Mouse (Mus musculus) forebrain, embryonic 15.5 days (tissue): ENCODE measurements around the gene Efl1. TPM values are rescaled to one million over a fixed set of nuclear protein-coding genes. Genes with fewer than 3 reads are reported as not detected.
A peak's percentile ranks its signal among the peaks of the same experiment; 100 is the strongest.

Experiments used
- ATAC-seq: fragments of 200-750 bp; cut with Nextera tagmentation; replicated peaks from 2 replicates; pipeline ENCODE4 v1.8.0; 2017; ENCODE audit warnings: mild to moderate bottlenecking, moderate TSS enrichment, moderate library complexity
- H3K27ac ChIP-seq: fragments of 300-500 bp; sonication (generic); replicated peaks from 2 replicates; pipeline ENCODE4 v1.5.1; 2015; ENCODE audit warnings: mild to moderate bottlenecking, inconsistent platforms
- H3K27me3 ChIP-seq: fragments of 300-500 bp; sonication (generic); 2 replicates; pipeline ENCODE4 v1.6.1; 2015; ENCODE audit warnings: inconsistent platforms
- H3K36me3 ChIP-seq: fragments of 300-500 bp; sonication (generic); 2 replicates; pipeline ENCODE4 v1.6.1; 2015; ENCODE audit warnings: mild to moderate bottlenecking, inconsistent platforms
- H3K4me1 ChIP-seq: fragments of 300-500 bp; sonication (generic); 2 replicates; pipeline ENCODE4 v1.6.1; 2015; ENCODE audit warnings: inconsistent platforms
- H3K4me2 ChIP-seq: fragments of 300-500 bp; sonication (generic); replicated peaks from 2 replicates; pipeline ENCODE4 v1.6.1; 2015; ENCODE audit warnings: mild to moderate bottlenecking, inconsistent platforms
- H3K4me3 ChIP-seq: fragments of 300-500 bp; sonication (generic); 2 replicates; pipeline ENCODE4 v1.5.1; 2015; ENCODE audit warnings: mild to moderate bottlenecking, inconsistent platforms
- H3K9ac ChIP-seq: fragments of 300-500 bp; sonication (generic); replicated peaks from 2 replicates; pipeline ENCODE4 v1.6.1; 2015; ENCODE audit warnings: mild to moderate bottlenecking, inconsistent platforms
- H3K9me3 ChIP-seq: fragments of 300-500 bp; sonication (generic); 2 replicates; pipeline ENCODE4 v1.6.1; 2016; ENCODE audit warnings: inconsistent platforms
- WGBS: fragments of 180-500 bp; shearing (Covaris S2); methylation state at CpG from one replicate; pipeline ENCODE4 v1.1.7; 2015; ENCODE audit warnings: mixed read lengths; 5-methylcytosine and 5-hydroxymethylcytosine counted together
- polyA plus RNA-seq: library from polyadenylated mRNA; unstranded; fragments of >200 nt; fragmentation: Nextera tagmentation; extraction: Ambion mirVana; gene quantifications from 2 replicates; pipeline ENCODE4 v1.2.1, GENCODE M21; 2015

Efl1 gene
- polyA plus RNA-seq, 1 experiment from 2014 or later = 21.4 TPM

GRCm38 (mm10) chr7:82743116-82743765 is 94.8 kb downstream of the Efl1 start:
- Histone ChIP-seq H3K4me3 (no peak overlapping the region), H3K4me2 (no peak overlapping the region), H3K9ac (no peak overlapping the region), H3K27ac (no peak overlapping the region; the same call in 1 of the 2 replicates), H3K4me1 (peaks cover 6% of the 10 kb centered on the region), H3K27me3 (no peaks in the 10 kb centered on the region), H3K9me3 (no peaks in the 10 kb centered on the region), H3K36me3 (no peaks in the 10 kb centered on the region)
- 50% methylated on average over 11 of the region's 11 CpGs for WGBS
- ATAC-seq = peak; percentile 32; the same call in 1 of the 2 replicates

GRCm38 (mm10) chr7:82744167-82744715 is 95.8 kb downstream of the Efl1 start:
- Histone ChIP-seq H3K4me2 (no peak overlapping the region), H3K4me1 (peaks cover 6% of the 10 kb centered on the region), H3K36me3 (no peaks in the 10 kb centered on the region), H3K27ac (no peak overlapping the region), H3K9ac (no peak overlapping the region), H3K9me3 (no peaks in the 10 kb centered on the region), H3K4me3 (no peak overlapping the region), H3K27me3 (no peaks in the 10 kb centered on the region)
- 0 out of 2 replicates have a peak, but pooled peaks have one; percentile 38 for ATAC-seq
- WGBS = 83% methylated on average over 18 of the region's 18 CpGs

GRCm38 (mm10) chr7:82748812-82749211 is 100.4 kb downstream of the Efl1 start:
- H3K27ac ChIP-seq = no peak overlapping the region
- ATAC-seq = no peak
- WGBS = 90% methylated on average over 2 of the region's 2 CpGs
- H3K4me1 ChIP-seq = 0 out of 2 replicates have a peak, but pooled peaks cover 4% of the 10 kb centered on the region
- no peaks in the 10 kb centered on the region for H3K27me3 ChIP-seq
- H3K4me3 ChIP-seq = no peak overlapping the region
- no peak overlapping the region for H3K9ac ChIP-seq
- H3K9me3 ChIP-seq = no peaks in the 10 kb centered on the region
- H3K36me3 ChIP-seq = no peaks in the 10 kb centered on the region
- no peak overlapping the region for H3K4me2 ChIP-seq

- no peaks in the 10 kb centered on the region for H3K36me3 ChIP-seq
- H3K4me1 ChIP-seq = 0 out of 2 replicates have a peak, but pooled peaks cover 4% of the 10 kb centered on the region
- ATAC-seq = no peak
- H3K27ac ChIP-seq = no peak overlapping the region
- no peaks in the 10 kb centered on the region for H3K9me3 ChIP-seq
- no peak overlapping the region for H3K9ac ChIP-seq
- WGBS = 91% methylated on average over 8 of the region's 8 CpGs
- no peak overlapping the region for H3K4me3 ChIP-seq
- no peak overlapping the region for H3K4me2 ChIP-seq
- H3K27me3 ChIP-seq = no peaks in the 10 kb centered on the region
Observed at GRCm38 (mm10) chr7:82749239-82749638, 100.8 kb downstream of the Efl1 start.

- no peaks in the 10 kb centered on the region for H3K27me3 ChIP-seq
- 0 out of 2 replicates have a peak, but pooled peaks cover 4% of the 10 kb centered on the region for H3K4me1 ChIP-seq
- no peak overlapping the region for H3K9ac ChIP-seq
- H3K4me3 ChIP-seq = no peak overlapping the region
- no peak overlapping the region for H3K27ac ChIP-seq
- no peak for ATAC-seq
- peaks cover 3% of the 10 kb centered on the region; the same call in 1 of the 2 replicates for H3K36me3 ChIP-seq
- H3K4me2 ChIP-seq = no peak overlapping the region
- 72% methylated on average over 8 of the region's 8 CpGs for WGBS
- H3K9me3 ChIP-seq = no peaks in the 10 kb centered on the region
Observed at GRCm38 (mm10) chr7:82752171-82753085, 104.0 kb downstream of the Efl1 start.

- no peak for ATAC-seq
- peaks cover 3% of the 10 kb centered on the region; the same call in 1 of the 2 replicates for H3K36me3 ChIP-seq
- H3K27me3 ChIP-seq = no peaks in the 10 kb centered on the region
- 86% methylated on average over 8 of the region's 8 CpGs for WGBS
- no peaks in the 10 kb centered on the region for H3K9me3 ChIP-seq
- H3K4me2 ChIP-seq = no peak overlapping the region
- H3K4me1 ChIP-seq = 0 out of 2 replicates have a peak, but pooled peaks cover 4% of the 10 kb centered on the region
- H3K27ac ChIP-seq = no peak overlapping the region
- H3K4me3 ChIP-seq = no peak overlapping the region
- H3K9ac ChIP-seq = no peak overlapping the region
Observed at GRCm38 (mm10) chr7:82755602-82756155, 107.3 kb downstream of the Efl1 start.

DNA sequence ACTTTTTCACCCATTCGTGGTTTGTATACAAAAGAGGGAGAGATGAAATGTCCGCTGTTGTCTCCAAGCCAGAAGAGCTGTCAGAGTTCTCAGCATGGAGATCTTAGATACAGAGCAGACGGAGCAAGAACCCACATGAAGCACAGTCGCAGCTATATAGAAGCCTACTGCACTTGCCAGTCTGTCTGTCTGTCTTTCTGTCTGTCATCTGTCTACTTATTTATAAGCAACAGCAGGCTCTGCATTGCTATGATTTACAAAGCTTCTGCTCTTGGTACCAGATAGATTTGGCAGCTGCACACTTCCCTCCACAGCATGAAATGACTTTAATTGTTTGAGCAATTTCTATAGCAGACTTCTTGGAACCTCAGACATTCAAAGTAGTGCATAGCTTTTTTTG is 110.1 kb downstream of the Efl1 start:
- H3K4me2 ChIP-seq = no peak overlapping the region
- peaks cover 12% of the 10 kb centered on the region for H3K36me3 ChIP-seq
- ATAC-seq = no peak
- no peaks in the 10 kb centered on the region for H3K9me3 ChIP-seq
- no peak overlapping the region for H3K27ac ChIP-seq
- WGBS = 81% methylated on average over 4 of the region's 4 CpGs
- H3K4me1 ChIP-seq = no peaks in the 10 kb centered on the region
- no peak overlapping the region for H3K9ac ChIP-seq
- no peaks in the 10 kb centered on the region for H3K27me3 ChIP-seq
- no peak overlapping the region for H3K4me3 ChIP-seq

GRCm38 (mm10) chr7:82759091-82759490 is 110.7 kb downstream of the Efl1 start:
- Histone ChIP-seq H3K4me1 (no peaks in the 10 kb centered on the region), H3K27me3 (no peaks in the 10 kb centered on the region), H3K4me3 (no peak overlapping the region), H3K9ac (no peak overlapping the region), H3K27ac (no peak overlapping the region), H3K36me3 (peaks cover 12% of the 10 kb centered on the region), H3K9me3 (no peaks in the 10 kb centered on the region), H3K4me2 (no peak overlapping the region)
- no peak for ATAC-seq
- WGBS = 88% methylated on average over 4 of the region's 4 CpGs

- no peaks in the 10 kb centered on the region for H3K9me3 ChIP-seq
- 94% methylated on average over 1 of the region's 1 CpGs for WGBS
- ATAC-seq = no peak
- peaks cover 9% of the 10 kb centered on the region for H3K36me3 ChIP-seq
- no peak overlapping the region for H3K4me3 ChIP-seq
- no peak overlapping the region for H3K9ac ChIP-seq
- H3K4me1 ChIP-seq = no peaks in the 10 kb centered on the region
- H3K27me3 ChIP-seq = no peaks in the 10 kb centered on the region
- H3K27ac ChIP-seq = no peak overlapping the region
- H3K4me2 ChIP-seq = no peak overlapping the region
Observed at GRCm38 (mm10) chr7:82764951-82765350, 116.5 kb downstream of the Efl1 start.

DNA sequence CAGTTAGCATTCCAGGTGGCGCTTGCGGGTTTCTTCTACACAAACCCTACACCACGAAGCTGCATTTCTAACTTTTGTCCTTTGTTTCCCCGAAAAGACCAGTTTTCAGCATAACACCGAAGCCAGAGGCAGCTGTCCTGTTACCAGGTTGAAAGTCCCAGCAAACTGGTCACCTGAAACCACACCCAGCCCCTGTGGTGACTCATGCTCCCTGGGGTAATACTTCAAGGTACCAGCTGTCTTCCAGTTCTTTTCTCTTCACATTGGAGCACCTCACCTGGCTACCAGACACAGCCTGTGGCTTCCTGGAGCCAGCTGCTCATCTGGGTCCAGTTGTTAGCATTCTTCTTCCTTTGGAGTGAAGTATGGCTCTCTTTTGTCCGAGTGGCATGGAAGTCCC is 118.2 kb downstream of the Efl1 start:
- no peak for ATAC-seq
- Histone ChIP-seq H3K27ac (no peak overlapping the region), H3K36me3 (peaks cover 9% of the 10 kb centered on the region), H3K4me1 (no peaks in the 10 kb centered on the region), H3K27me3 (no peaks in the 10 kb centered on the region), H3K9ac (no peak overlapping the region), H3K4me2 (no peak overlapping the region), H3K4me3 (no peak overlapping the region), H3K9me3 (no peaks in the 10 kb centered on the region)
- WGBS = 82% methylated on average over 6 of the region's 6 CpGs

DNA sequence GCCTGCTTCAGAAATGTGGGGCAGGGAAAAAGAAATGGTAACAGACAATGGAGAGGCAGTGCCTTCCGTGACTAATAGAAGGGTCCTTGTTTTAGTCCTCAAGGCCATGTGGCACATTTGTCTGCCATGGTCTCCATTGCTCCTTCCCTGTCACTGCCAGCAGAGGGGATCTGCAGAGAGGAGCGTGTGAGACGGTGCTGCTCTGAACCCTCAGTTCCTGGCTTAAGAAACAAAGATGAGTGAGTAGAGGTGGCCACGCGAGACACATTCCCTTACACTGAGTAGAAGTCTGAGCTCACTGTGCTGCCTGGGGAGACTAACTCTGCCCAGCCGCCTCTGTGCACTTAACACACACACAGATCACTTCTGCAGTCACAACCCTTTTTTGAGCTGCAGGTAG is 121.8 kb downstream of the Efl1 start:
- Histone ChIP-seq H3K27ac (no peak overlapping the region), H3K36me3 (no peaks in the 10 kb centered on the region), H3K9me3 (no peaks in the 10 kb centered on the region), H3K4me3 (no peak overlapping the region), H3K4me2 (no peak overlapping the region), H3K4me1 (peaks cover 7% of the 10 kb centered on the region; the same call in 1 of the 2 replicates), H3K27me3 (no peaks in the 10 kb centered on the region), H3K9ac (no peak overlapping the region)
- no peak for ATAC-seq
- 56% methylated on average over 6 of the region's 6 CpGs for WGBS
